Mouse (Mus musculus): ENCODE measurements at regions not wholly inside any gene's neighbourhood (a gene's known extent, or its start where the extent isn't known, plus 50 kb on each side); places are given as distances from the start of the nearest gene placed in this dataset.

DNA sequence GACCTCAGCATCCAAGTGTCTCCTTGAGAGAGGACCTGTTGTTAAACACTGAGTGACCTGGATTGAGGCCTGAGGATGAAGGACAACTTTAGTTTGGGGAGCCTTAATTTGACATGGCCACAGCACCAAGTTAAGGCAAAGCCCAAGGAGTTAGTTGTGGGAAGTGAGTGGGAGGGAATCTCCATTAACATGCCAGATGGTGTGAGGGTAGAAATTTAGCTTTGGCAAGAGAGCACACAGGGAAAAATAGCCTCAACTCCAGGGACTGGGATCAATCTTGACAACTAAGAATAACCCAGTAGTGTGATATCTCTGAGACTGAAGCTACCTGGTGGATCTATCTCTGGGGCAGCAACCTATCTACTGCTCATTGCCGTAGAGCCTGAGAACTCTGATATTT lies 105.4 kb downstream of the Ahr start:
- no peak for DNase-seq (ENCODE audit: low read depth, low spot score)

DNA sequence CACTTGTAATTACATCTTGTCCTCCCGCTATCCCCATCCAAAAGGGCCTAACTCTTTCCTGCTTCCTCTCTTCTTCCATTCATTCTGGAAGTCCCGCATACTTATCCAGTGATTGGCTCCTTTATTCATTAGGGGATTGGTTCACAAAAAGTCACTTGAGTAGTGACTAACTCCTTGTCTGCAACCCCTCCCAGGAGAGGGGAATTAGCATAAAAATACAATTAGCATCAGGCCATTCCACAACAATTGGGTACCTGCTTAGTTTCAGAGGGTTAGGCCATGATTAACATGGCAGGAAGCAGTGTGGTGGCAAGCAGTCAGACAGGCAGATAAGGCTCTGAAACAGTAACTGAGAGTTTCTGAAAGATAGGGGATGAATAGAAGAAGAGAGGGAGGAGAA lies 115.6 kb downstream of the Ahr start:
- DNase-seq (ENCODE audit: low read depth, low spot score): no peak

DNA sequence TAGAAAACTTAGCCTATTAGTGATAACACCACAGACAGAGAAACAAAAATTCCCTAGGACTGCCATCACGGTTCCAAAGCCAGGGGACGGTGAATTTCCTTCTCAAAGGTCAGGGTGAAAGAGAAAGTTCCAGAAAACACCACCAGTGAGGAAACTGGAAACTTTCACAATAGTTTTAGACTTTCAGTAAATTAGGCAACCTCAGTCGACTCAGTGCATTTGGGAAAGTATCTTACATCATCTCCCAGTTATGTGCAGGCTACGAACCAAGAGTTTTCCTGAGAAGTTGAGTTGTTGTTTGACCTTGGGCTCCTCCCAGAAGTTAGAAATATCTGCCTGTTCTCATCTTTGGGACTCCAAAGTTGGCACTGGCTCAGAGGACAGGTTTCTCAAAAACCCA lies 116.9 kb downstream of the Ahr start:
- DNase-seq (ENCODE audit: low read depth, low spot score): no peak

DNA sequence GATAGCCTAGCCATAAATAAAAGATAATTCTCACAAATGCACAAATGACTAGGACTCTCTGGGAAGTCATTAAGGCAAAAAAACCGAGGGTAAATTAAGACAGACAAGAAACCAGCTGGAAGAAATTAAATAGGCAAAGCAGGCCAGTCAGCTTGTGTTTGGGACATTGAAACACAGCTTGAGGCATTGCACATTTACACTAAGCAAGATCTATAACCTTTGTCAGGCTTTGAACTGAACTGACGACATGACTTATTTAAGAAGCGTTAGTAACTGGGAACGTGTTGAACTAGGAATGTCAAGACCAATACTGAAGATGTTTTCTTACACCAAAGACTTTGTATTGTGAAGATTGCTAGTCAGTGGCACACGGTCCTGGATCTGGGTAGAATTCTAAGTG lies 118.3 kb downstream of the Ahr start:
- DNase-seq (ENCODE audit: low read depth, low spot score): no peak

DNA sequence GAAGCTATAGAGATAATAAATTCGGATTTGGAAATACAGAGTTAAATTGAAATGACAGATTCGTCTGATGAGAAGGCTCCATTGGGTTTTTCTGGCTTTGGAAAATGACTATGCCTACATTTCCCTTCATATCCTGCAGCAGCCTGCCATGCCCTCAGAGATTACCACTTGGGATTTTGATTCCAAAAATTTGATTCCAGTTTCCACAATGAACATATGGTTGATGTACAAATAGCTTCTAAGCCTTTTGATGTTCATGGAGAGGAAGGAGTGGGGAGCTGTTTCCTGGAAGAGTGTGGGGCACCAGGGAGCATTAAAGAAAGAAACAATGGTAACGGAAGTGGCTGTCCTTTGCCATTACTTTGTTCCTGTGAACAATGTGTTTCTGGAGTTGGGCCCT lies 122.1 kb downstream of the Ahr start:
- DNase-seq (ENCODE audit: low read depth, low spot score): no peak

DNA sequence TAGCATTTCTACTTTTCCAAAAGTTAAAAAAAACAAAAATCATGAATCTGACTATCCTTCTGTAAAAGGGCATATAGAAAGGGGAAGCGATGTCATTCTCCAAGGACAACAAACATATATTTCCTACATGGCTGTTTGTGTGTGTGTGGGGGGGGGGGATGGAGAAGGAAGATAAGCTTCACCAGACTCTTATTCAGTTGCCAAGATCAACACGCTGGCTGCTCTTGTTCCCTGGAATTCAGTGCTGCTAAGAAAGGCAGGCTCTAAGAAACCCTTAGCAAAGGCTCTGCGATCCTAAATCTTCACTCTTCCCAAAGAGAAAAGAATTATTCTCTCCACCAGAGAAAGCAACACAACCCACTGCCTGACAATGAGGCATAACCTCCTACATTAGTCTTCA lies 126.4 kb downstream of the Ahr start:
- DNase-seq (ENCODE audit: low read depth, low spot score): no peak

DNA sequence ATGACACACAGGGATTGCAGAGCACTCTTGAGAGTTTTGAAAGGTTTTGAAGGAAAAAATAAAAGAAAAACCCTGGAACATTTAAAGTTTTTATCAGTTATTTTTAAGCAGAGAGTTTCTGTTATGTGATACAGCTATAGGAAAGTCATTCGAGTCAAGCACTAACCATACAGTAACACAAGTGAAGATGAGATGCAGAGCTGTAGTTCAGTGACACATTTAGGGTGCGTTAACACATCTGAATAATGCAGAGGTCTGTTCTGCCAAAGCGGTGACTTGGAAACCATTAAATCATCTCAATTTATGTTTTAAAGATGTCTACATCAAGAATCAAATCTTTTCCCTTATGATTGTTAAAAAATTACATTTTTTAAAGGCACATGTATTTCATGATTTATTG lies 126.8 kb downstream of the Ahr start:
- DNase-seq (ENCODE audit: low read depth, low spot score): no peak

DNA sequence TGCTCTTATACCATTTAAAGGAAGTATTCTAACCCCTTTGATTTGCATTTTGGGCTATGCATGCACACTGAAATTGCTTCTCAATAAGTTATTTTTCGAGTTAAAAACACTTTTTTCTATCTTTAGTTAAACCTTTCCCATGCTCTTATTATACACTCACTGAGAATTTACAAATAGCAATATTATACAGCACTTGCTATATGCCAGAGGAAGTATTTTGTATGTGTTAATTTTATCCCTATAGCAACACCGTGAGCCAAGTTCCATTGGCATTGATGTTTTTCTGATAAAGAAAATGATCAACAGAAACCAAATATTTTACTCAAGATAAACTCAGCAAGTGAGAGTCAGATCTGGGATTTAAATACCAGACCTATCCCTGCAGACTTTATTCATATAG lies 133.0 kb downstream of the Ahr start:
- DNase-seq (ENCODE audit: low read depth, low spot score): no peak

DNA sequence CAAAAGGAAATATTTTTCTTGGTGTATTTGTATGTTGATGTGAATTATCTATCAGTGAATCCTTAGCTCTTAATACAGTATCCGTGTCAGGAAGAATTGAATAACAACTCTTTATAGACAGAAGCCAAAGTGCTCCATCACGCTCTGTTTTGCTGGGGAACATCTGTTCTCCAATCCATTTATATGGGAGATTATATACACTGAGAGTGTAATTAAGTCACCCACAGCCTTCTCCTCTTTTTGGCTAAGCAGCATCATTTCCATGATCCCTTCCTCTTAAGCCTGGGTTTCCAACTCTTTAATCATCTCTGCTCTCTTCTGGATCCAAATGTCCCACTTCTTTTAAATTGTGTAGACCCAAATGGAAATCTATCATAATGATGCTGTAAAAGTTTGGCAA lies 133.6 kb downstream of the Ahr start:
- DNase-seq (ENCODE audit: low read depth, low spot score): no peak

DNA sequence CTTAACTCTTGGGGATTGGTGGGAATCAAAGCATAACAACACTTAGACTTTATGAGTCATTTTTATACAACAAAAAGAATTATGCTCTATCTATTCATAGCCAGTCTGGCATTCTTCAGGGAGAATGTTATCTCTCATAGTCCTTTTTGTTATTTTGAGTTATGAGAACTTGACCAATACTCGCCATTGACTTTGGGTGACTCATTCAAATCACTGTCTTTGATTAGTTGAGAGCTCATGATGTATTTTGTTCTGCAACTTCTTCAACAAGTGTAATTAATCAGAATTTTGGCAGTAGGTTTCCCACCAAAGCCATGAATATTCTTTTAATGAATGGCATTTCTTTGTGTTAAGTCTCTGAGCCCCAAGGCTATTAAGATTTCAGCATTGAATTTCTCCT lies 139.6 kb downstream of the Ahr start:
- DNase-seq (ENCODE audit: low read depth, low spot score): no peak

DNA sequence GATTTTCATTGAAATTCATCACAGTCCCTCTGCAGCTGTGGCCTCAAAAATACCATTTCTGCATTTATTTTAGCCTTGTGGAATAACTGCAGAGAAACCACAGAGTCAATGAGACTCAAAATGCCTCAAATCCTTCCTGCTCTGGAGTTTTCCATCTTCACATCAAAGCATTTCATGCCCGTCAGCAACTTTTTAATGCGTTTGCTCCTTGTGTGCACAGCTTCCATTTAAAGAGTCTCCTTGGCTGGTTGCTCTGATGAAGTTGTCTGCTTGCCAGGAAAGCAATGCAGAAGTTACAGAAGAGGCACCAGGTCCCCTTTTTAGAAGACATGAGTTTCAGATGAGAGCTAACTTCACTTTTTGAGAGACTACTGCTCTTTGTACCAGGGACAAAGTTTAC lies 142.7 kb downstream of the Ahr start:
- DNase-seq (ENCODE audit: low read depth, low spot score): peak; percentile 40

DNA sequence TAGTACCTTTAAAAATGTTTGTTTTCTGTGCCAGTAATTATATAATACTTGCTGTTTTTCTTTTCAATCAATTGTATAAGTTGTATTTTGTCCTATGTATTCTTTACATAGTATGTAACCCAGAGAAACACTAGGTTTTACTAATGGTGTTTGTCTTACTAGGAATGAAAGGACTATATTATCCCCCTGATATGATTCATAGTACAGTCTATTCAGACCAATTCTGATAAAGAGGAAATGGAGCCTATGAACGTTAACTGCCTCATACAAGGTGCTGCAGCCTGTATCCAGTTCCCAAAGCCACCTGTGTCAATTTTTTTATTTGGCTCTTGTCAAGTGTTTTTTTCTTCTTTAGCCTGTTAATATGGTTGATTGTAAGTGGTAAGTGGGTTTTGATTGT lies 144.6 kb downstream of the Ahr start:
- no peak for DNase-seq (ENCODE audit: low read depth, low spot score)

DNA sequence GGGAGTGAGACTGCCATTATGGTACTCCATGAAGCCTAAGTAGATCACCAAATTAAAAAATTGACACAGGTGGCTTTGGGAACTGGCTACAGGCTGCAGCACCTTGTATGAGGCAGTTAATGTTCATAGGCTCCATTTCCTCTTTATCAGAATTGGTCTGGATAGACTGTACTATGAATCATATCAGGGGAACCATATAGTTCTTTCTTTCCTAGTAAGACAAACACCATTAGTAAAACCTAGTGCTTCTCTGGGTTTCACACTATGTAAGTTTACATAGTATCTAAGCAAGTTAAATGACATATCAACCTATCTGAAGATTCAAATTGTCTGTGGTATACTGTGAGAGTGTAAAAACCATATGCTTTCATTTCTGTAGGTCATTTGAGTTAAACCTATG lies 145.0 kb downstream of the Ahr start:
- DNase-seq (ENCODE audit: low read depth, low spot score): no peak

DNA sequence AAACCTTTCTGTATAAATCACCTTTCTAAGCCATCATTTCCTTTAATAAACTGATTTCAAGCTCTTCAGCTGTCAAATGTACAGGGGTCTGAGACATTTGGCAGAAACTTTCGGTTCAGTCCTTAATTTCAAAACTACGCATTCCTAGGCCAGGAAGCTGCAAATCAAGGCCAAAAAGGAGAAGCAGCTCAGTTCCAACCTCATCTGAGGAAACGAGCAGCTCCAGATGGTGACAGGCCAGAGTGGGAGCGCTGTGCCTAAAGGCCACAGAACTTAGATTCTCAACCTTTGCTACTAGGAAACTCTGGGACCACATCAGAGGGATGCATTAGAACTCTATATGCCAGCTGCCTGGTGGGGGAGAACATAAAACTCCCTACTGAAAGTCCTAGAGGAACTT lies 150.6 kb downstream of the Ahr start:
- DNase-seq (ENCODE audit: low read depth, low spot score): no peak

DNA sequence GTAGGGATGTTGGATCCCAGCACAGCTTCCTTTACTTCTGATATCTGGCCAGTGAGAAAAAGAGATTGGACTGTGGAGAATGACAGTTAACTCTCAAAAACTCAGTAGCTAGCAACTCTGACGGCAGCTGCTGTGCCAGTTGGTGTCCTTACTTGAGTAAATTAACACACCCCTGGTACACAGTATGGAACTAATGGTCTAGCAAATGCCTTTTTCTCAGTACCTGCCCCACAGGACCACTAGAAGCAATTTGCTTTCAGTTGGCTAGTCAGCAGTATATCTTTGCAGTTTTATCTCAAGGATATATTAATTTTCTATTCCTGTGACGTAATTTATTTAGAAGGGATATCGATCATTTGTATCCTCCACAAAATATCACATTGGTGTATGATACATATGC lies 157.6 kb downstream of the Ahr start:
- no peak for DNase-seq (ENCODE audit: low read depth, low spot score)

DNA sequence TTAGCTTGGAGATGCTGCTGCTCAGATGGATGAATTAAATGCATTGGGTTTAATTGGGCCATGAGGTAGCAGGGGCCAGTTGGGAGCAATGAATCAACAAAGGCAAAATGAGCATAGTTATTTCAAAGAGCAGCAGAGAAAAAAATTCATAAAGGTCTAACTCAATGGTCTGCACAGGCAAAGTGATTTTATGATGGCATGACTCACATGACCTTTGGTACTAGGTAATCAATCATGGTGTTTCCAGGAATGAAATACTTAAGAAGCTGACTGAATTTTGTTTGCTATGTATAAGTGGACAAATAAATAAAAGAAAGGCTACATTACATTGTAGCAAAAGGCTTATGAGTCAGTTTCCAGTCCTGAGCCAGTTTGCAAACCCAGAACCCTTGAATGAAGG lies 158.5 kb downstream of the Ahr start:
- DNase-seq (ENCODE audit: low read depth, low spot score): no peak

DNA sequence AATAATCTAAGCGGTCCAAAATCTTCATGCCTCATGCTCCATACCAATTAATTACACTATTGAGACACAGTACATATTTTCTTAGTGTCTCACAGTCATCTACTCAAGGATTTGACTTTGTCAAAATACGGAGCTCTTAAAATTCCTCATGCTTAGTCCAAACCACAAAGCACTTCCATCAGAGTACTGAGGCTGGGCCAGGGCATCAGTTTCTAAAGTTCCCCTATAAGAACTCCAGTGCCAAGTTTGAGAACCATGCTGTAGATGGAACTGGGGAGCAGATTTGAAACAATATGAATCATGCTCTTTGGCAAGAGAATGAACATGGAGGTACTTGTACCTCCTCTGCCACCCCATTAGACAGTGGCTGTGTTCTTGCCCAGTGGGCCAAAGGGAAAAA lies 176.9 kb downstream of the Ahr start:
- DNase-seq (ENCODE audit: low read depth, low spot score): no peak

DNA sequence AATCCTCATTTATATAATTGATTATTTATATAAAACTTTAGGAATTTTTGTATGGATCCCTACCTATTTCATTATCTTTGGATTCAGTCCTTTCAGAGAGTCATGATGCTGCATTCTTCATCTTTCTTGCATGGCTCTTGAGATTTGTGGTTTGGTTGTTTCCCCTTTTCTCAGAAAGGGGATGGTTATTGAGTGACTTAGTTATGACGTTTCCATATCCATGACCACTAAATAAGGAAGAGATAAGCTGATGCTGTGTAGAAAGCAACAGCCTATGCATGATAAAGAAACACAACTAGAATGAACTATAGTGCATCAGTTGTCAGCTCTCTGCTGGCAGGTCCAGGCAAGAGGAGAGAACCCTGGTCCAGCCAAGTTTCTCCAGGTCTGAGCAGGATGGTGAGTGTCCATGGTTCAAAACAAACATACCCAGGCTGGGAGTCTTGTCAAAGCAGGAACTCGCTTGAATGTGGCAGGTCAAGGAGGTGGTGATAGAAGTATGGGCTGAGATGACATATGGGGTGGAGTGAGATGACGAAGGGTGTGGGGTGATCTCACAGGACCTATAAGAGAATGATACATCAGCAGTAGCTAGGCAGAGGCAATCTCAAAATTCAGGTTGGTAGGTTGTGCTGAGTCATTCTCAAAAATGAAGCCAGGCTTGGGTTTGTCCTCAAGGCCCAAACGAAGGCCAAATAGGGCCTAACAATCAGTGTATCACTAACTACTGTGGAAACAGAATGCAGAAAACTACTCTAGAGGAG lies 196.5 kb downstream of the Ahr start:
- no peak for DNase-seq (ENCODE audit: low read depth, low spot score)

DNA sequence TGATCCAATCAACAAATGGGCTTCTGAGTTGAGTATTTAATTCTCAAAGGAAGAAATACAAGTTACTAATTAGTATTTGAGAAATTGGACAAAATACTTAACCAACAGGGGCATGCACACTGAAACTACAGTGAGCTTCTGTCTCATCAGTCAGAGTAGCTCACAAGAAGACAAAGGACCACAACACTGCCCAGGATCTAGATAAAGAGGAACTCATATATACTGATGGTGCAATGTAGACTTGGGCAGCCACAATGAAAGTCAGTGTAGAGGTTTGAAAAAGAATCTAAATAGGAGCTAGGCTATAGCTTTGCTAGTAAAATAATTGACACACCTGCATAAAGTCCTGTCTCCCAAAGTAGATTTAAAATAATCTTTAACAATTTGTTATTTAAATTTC lies 198.5 kb downstream of the Ahr start:
- no peak for DNase-seq (ENCODE audit: low read depth, low spot score)

DNA sequence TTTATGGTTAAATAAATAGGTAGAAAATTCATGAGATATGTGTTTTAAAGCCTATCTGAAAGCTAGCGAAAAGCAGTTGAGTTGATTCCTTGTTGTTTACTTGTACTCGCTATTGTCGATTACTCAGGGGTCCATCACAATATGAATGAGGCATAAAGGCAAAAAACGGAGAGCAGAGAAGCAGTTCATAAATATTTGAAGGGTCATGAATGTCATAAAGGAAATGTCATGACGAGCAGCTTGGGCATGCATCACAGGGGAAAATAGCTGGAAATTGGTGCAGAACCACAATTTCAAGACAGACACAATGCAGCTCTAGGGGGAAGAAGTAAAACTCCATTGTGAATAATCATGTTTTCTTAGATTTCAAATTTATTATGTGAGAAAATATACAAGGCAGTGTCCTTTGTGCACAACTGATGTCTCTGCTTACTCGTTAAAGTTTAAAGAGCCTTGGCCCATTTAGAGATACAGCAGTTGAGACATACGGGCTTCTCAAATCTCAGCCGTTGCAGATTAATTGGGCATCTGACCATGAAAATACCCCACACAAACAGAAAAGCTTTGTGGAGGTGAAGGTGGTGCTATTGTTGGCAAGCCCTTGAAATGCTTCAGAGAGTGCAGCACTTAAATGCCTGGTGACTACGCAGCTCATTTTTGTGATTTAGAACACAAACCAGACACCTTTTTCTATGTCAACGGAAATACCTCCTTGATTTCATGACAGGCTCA lies 200.3 kb downstream of the Ahr start:
- DNase-seq (ENCODE audit: low read depth, low spot score): no peak

DNA sequence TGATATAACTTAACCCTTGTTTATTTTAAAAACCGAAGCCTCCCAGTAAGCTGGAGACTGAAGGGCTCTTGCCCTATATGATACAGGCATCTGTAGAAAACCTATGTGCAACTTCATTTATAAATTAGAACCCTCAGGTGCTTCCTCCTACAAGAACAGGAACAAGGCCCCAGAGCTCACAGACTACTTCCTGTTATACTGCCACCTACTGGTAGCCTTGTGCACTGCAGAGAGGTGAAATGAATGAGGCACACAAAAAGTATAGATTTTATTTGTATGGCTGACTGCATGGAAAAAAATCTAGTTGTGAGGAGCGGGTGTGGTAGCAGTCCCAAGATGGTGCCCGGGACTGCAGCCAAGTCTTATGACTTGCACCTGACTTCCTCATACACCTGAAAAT lies 203.5 kb downstream of the Ahr start:
- DNase-seq (ENCODE audit: low read depth, low spot score): peak; percentile 38

DNA sequence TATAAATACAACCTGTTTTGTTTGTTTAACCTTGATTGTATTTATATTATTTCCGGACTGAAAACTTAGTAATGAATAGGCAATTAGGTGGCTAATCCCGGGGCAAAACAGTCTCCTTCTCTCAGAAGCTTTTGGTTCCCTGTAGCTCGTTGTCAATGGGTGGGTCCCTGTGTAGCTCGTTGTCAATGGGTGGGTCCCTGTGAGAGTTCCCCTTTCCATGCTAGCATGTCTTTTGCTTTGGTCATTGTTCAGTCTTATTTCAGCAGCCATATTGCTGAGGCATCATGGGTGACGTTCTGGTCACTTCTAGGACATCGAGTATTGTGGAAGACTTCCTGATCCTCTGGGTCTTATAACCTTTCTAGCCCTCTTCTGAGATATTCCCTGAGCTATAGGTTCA lies 205.1 kb downstream of the Ahr start:
- no peak for DNase-seq (ENCODE audit: low read depth, low spot score)

DNA sequence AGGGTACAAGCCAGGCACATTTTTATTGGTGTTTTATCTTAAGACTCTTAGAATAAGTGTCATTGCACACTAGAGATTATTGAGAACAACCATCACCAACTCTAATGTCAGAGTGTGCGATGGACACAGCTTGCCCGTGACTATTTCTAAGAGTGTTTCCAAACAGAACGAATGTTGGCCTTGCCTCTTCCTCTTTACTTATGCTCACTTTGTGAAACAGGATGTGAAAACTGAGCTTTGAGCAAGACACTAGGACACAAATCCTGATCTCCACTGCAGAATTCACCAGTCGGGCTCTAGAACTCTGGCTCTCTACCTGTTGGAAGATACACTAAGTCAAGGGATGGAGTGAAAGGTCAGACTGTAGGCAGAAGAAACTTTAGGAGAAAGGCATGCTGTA lies 215.3 kb downstream of the Ahr start:
- no peak for DNase-seq (ENCODE audit: low read depth, low spot score)

DNA sequence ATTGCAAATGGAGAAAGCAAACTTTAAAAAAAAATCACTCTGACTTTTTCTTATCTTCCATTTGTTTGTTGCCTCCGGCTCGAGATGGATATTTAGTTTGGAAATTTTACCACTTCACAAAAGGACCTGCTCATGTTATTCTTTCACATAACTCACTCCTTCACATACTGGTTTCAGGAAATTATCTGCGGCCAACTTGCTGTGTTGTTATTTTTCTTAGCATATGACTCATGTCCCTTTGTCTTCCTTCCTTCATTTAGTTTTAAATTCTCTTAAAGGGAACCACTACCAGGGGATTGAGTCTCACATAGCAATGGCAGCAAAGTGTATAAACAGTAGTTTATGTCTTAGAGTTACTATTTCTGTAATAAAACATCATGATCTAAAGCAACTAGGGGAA lies 217.8 kb downstream of the Ahr start:
- DNase-seq (ENCODE audit: low read depth, low spot score): no peak
